Comparison of ENCODE assay signal across 8 mouse cellular contexts in the genomic region with DNA sequence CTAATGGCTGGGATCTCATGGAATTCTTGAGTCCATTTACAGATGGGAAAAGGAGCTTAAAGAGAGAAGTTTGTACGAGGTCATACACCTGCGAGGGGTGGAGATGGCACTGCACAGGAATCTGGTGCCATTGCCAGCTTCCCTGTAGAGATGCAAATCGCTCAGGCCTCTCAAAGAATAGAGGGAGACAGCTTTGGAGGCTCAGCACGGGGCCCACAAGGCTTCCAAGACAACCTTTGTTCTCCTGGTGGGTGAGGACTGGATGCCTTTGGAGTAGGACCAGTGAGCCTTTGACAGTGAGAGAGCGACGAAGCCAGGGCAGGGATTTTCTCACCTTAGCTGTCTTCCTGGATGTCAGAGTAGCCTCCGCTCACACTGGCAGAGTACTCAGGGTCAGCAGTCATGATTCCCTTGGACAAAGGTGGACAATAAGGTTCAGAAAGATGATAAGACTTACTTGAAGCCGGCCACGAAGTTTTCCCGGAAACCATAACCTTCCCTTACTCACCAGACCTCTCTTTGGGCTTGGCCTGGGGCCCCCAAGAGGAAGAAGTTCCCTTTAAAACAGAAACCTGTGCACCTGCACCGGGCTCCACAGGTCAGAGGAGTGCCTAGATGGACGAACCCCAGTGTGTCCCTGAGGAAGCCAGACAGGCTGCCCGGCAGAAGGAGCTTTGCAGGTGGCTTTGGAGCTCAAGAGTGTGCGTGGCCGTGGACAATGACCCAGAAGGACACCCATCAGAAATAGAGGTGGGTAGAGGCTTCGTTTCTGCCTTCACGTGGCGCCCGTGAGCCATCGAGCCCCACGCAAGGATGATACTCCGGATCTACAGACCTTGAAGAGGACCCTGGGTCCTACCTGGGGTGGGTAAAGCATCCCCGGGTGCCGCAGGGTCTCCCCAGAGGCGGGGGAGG. TPM values are rescaled to one million over a fixed set of nuclear protein-coding genes. Genes with fewer than 3 reads are reported as not detected.
DNase-seq lines count a peak whose midpoint lies in the region; ATAC-seq and TF ChIP-seq lines count a peak whose summit lies in the region.

A gene (plus strand): TSS at position 778 of the 915 bp plus-strand sequence.

- intact Hi-C loops in left cerebral cortex, adult 2 months (cut with DNase I) = loop anchor here (5.0 kb wide), 1 partner anchor 69 kb away; a partner anchor contains a TSS

- no peak for DNase-seq in left cerebral cortex, adult 2 months (ENCODE audit: extremely low spot score in 1 of 2, low spot score in 2 of 2)
- DNase-seq in left cerebral cortex, adult 8-10 months (ENCODE audit: low spot score in 2 of 2) = no peak
- DNase-seq in cerebellum, adult 8-10 months = peak; percentile 29
- DNase-seq in forebrain, embryonic 14.5 days (ENCODE audit: low spot score) = peak; percentile 2
- DNase-seq in liver, embryonic 13.5 days = no peak
- DNase-seq in spleen, adult 18-20 months = no peak
- DNase-seq in right cerebral cortex, postnatal 25 days = no peak
- no peak for DNase-seq in adrenal gland, adult 18-20 months (ENCODE audit: low spot score in 2 of 2)

- H3K4me1 ChIP-seq in forebrain, embryonic 14.5 days (ENCODE audit: control insufficient read depth, insufficient read depth, low read length) = peaks cover 10% of the 10 kb centered on the region
- peaks cover 9% of the 10 kb centered on the region; the same call in 1 of the 2 replicates for H3K4me1 ChIP-seq in liver, embryonic 13.5 days (replicated peaks)

- WGBS in forebrain, embryonic 14.5 days = 4% methylated on average over 23 of the region's 25 CpGs
- 6% methylated on average over 25 of the region's 25 CpGs for WGBS in liver, embryonic 13.5 days (ENCODE audit: insufficient replicate concordance)

- H3K4me3 ChIP-seq in left cerebral cortex, adult 2 months = peak within 1 kb of the TSS; percentile 78
- H3K4me3 ChIP-seq in forebrain, embryonic 14.5 days (ENCODE audit: low read depth, low read length) = peak within 1 kb of the TSS; percentile 75
- H3K4me3 ChIP-seq in liver, embryonic 13.5 days (replicated peaks) = peak within 1 kb of the TSS; percentile 48

- ATAC-seq in forebrain, embryonic 14.5 days = no peak; the same call in 1 of the 2 replicates
- ATAC-seq in liver, embryonic 13.5 days (ENCODE audit: low read depth) = peak; percentile 10; the same call in 1 of the 2 replicates

- peak within 1 kb of the TSS; percentile 85 for H3K27ac ChIP-seq in left cerebral cortex, adult 2 months
- peak within 1 kb of the TSS; percentile 52; the same call in 1 of the 2 replicates for H3K27ac ChIP-seq in forebrain, embryonic 14.5 days (ENCODE audit: low read depth, low read length)
- no peak within 1 kb of the TSS for H3K27ac ChIP-seq in liver, embryonic 13.5 days

- H3K36me3 ChIP-seq in forebrain, embryonic 14.5 days (ENCODE audit: control insufficient read depth, insufficient read depth, low read length) = peaks cover 4% of the 10 kb centered on the region; the same call in 1 of the 2 replicates
- H3K36me3 ChIP-seq in liver, embryonic 13.5 days = no peaks in the 10 kb centered on the region

- H3K27me3 ChIP-seq in forebrain, embryonic 14.5 days (replicated peaks; ENCODE audit: control insufficient read depth, insufficient read depth, low read length) = no peaks in the 10 kb centered on the region
- H3K27me3 ChIP-seq in liver, embryonic 13.5 days = peaks cover 66% of the 10 kb centered on the region

- H3K9me3 ChIP-seq in forebrain, embryonic 14.5 days (replicated peaks; ENCODE audit: control insufficient read depth, low read length) = no peaks in the 10 kb centered on the region
- no peaks in the 10 kb centered on the region for H3K9me3 ChIP-seq in liver, embryonic 13.5 days (replicated peaks)

- no peak for TF ChIP-seq CTCF in left cerebral cortex, adult 2 months (IDR thresholded peaks at IDR 0.05)

- peak within 1 kb of the TSS; percentile 88 for H3K4me2 ChIP-seq in forebrain, embryonic 14.5 days (ENCODE audit: low read length)
- peak within 1 kb of the TSS; percentile 69 for H3K4me2 ChIP-seq in liver, embryonic 13.5 days

- H3K9ac ChIP-seq in forebrain, embryonic 14.5 days (ENCODE audit: low read length) = peak within 1 kb of the TSS; percentile 95
- peak within 1 kb of the TSS; percentile 33; the same call in 1 of the 2 replicates for H3K9ac ChIP-seq in liver, embryonic 13.5 days

RNA-seq across cellular contexts. Expression of the gene that starts here (rescaled TPM):
- total RNA-seq in left cerebral cortex, adult 2 months (2021) = 10 to 100 TPM in 1 of 2 experiments, 1 to 10 TPM in 1; 8.6 to 11.1 TPM
- total RNA-seq in left cerebral cortex, adult 8-10 months (2022) = 10 to 100 TPM in 2 of 4 experiments, 1 to 10 TPM in 2; 9.7 to 11.8 (median 10.4) TPM
- 17.3 and 19.7 TPM in 2 replicates for polyA plus RNA-seq in forebrain, embryonic 14.5 days (2014; fragmentation: Nextera tagmentation; extraction: Ambion mirVana)
- 0.07 TPM in 2 replicates for polyA plus RNA-seq in liver, embryonic 13.5 days (2015; fragmentation: Nextera tagmentation; extraction: Ambion mirVana)
- total RNA-seq in adrenal gland, adult 18-20 months (2021) = under 1 TPM; 0.83 TPM

Comparison
In these comparisons a context has a peak if more than half of its experiments do, and no peak if none do; other contexts are left out.
1. RNA of the gene that starts here (total RNA-seq): 8.6 to 11.1 TPM in left cerebral cortex, adult 2 months and 9.7 to 11.8 TPM in left cerebral cortex, adult 8-10 months; 0.83 TPM in adrenal gland, adult 18-20 months; every median in the first group is over 4 times any median in the second.
2. RNA of the gene that starts here (polyA plus RNA-seq): 17.3 to 19.7 TPM in forebrain, embryonic 14.5 days; 0.07 TPM in liver, embryonic 13.5 days; every median in the first group is over 10 times any median in the second.
3. Peak in ATAC-seq, H3K4me3 ChIP-seq, H3K9ac ChIP-seq and H3K4me2 ChIP-seq in liver, embryonic 13.5 days; RNA of the gene not detected or under 1 TPM.
4. DNase-seq: peak in cerebellum, adult 8-10 months (single experiment) and forebrain, embryonic 14.5 days (single experiment); none in left cerebral cortex, adult 2 months (0 of 2), left cerebral cortex, adult 8-10 months (0 of 2), liver, embryonic 13.5 days (single experiment), spleen, adult 18-20 months (0 of 2), right cerebral cortex, postnatal 25 days (single experiment) and adrenal gland, adult 18-20 months (0 of 2).
5. Peak in every context shown above with its lines, with median percentiles within 50 percentile points of each other: H3K4me3 ChIP-seq.